Mouse (Mus musculus) midbrain, embryonic 13.5 days (tissue): ENCODE results near the gene Tmed1. TPM values are rescaled to one million over a fixed set of nuclear protein-coding genes. Genes with fewer than 3 reads are reported as not detected.

ENCODE experiments used
- ATAC-seq: fragments of 200-750 bp; cut with Nextera tagmentation; 2 replicates; pipeline ENCODE4 v1.8.0; 2017; ENCODE audit warnings: mild to moderate bottlenecking, moderate TSS enrichment, moderate library complexity
- H3K27ac ChIP-seq: fragments of 300-500 bp; sonication (generic); 2 replicates; pipeline ENCODE4 v1.5.1; 2015; ENCODE audit warnings: inconsistent platforms, mild to moderate bottlenecking, moderate library complexity
- H3K27me3 ChIP-seq: fragments of 300-500 bp; sonication (generic); 2 replicates; pipeline ENCODE4 v1.6.1; 2015; ENCODE audit warnings: mild to moderate bottlenecking, inconsistent platforms
- H3K36me3 ChIP-seq: fragments of 300-500 bp; sonication (generic); 2 replicates; pipeline ENCODE4 v1.6.1; 2015; ENCODE audit warnings: mild to moderate bottlenecking, inconsistent platforms
- H3K4me1 ChIP-seq: fragments of 300-500 bp; sonication (generic); replicated peaks from 2 replicates; pipeline ENCODE4 v1.6.1; 2015; ENCODE audit warnings: inconsistent platforms
- H3K4me2 ChIP-seq: fragments of 300-500 bp; sonication (generic); replicated peaks from 2 replicates; pipeline ENCODE4 v1.6.1; 2015; ENCODE audit warnings: moderate library complexity, mild to moderate bottlenecking, inconsistent platforms
- H3K4me3 ChIP-seq: fragments of 300-500 bp; sonication (generic); replicated peaks from 2 replicates; pipeline ENCODE4 v1.5.1; 2015; ENCODE audit warnings: mild to moderate bottlenecking, inconsistent platforms
- H3K9ac ChIP-seq: fragments of 300-500 bp; sonication (generic); replicated peaks from 2 replicates; pipeline ENCODE4 v1.6.1; 2015; ENCODE audit warnings: mild to moderate bottlenecking, inconsistent platforms
- H3K9me3 ChIP-seq: fragments of 300-500 bp; sonication (generic); 2 replicates; pipeline ENCODE4 v1.6.1; 2016; ENCODE audit warnings: mild to moderate bottlenecking, inconsistent platforms
- WGBS: fragments of 180-500 bp; shearing (Covaris S2); methylation state at CpG from one replicate; pipeline ENCODE4 v1.1.7; 2015; 5-methylcytosine and 5-hydroxymethylcytosine counted together
- polyA plus RNA-seq: library from polyadenylated mRNA; unstranded; fragments of >200 nt; fragmentation: Nextera tagmentation; extraction: Ambion mirVana; gene quantifications from 2 replicates; pipeline ENCODE4 v1.2.1, GENCODE M21; 2015

Gene Tmed1
- 57.2 and 60.3 TPM in 2 replicates for polyA plus RNA-seq

DNA sequence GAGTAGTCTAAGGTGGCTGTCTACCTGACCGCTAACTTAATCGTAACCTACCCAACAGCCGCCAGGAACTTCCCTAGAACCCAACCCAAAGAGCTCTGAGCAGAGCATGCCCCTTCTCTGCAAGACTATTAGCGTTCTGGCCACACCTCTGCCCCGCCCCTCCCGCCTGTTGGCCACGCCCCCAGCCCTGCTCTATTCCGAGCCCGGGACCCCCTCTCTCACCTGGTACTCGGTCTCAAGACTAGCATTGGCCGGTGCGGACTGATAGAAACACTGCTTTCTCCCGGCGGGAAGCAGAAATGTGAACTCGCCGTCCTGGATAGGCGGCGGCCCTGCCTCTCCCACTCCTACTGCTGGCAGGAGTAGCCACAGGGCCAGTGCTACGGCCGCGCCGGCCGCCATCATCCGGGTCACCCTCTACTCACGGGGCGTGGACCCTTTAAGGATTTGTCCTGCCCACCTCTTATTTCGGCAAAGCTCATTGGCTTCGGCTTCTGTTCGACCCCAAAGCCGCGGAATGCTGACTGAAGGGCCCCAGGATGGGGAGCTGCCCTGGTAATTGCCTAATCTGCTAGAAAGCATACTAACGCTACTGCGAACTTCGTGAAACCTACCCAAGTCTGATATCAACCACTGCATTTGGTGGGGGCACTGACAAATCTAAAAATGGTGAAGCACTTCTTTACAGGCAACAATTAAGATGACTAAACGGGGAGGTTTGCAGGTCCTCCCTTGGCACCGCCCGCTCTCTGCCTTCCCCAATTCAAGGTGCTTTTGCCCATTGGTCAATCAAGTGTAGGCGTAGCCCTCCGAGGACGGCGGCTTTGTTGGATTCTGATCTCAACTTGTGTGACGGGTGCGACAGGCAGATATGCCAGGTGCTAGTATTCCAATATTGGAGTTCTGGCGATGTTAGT, at the start of gene Tmed1:
Gene Tmed1, minus strand, starts transcription at position 481 of the 917 bp plus-strand sequence.
- ATAC-seq = peak; percentile 97
- Histone ChIP-seq H3K9me3 (no peaks in the 10 kb centered on the region), H3K27me3 (no peaks in the 10 kb centered on the region), H3K4me3 (peak within 1 kb of the TSS; percentile 56), H3K9ac (peak within 1 kb of the TSS; percentile 67), H3K4me1 (peaks cover 16% of the 10 kb centered on the region), H3K36me3 (peaks cover 38% of the 10 kb centered on the region), H3K27ac (peak within 1 kb of the TSS; percentile 84), H3K4me2 (peak within 1 kb of the TSS; percentile 70)
- under 1% methylated on average over 44 of the region's 44 CpGs for whole genome bisulfite sequencing

DNA sequence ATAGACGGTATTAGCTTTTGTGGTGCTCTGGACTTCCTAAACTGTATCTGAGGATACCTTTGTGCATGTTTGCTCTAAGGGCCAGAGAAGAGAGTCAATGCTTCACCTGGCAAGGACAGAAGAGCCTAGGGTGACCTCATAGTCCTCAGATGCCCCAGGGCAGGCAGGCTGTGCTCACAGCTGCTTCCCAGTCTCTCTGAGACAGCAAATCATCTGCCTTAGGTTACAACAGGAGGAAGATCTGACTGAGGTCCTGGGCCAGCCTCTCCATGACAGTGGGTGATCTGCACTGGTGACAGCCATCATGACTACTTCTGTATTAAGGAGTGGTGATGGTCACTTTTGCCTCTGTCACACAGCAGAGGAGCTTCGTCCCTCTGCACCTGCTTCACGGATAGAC, 49.1 kb upstream of the Tmed1 start:
- Histone ChIP-seq H3K4me3 (no peak overlapping the region), H3K4me2 (no peak overlapping the region), H3K4me1 (peaks cover 14% of the 10 kb centered on the region), H3K9ac (no peak overlapping the region), H3K9me3 (no peaks in the 10 kb centered on the region), H3K27me3 (no peaks in the 10 kb centered on the region), H3K27ac (no peak overlapping the region), H3K36me3 (peaks cover 27% of the 10 kb centered on the region)
- WGBS = 99% methylated on average over 3 of the region's 3 CpGs
- ATAC-seq = no peak

DNA sequence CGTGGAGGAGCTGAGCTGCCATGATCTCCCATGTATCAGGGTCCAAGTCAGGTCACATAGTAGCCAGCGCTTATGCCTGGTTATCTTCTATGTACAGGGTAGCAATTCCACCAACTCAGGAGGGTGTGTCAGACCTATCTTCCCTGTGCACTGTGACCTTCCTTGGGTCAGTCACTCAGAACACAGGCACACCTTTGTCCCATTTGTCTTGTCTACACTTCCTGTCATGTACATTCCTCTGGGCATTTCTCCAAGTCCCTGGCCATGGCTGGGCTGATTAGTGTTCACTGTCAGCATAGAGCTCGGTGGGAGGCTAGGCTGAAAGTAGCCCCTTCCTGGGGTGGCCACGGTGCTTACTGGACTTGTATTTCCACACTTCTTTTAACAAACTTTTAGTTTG, 48.3 kb upstream of the Tmed1 start:
- Histone ChIP-seq H3K4me2 (no peak overlapping the region), H3K4me3 (no peak overlapping the region), H3K27ac (no peak overlapping the region), H3K27me3 (no peaks in the 10 kb centered on the region), H3K36me3 (peaks cover 35% of the 10 kb centered on the region), H3K9me3 (no peaks in the 10 kb centered on the region), H3K4me1 (peaks cover 14% of the 10 kb centered on the region), H3K9ac (no peak overlapping the region)
- ATAC-seq = no peak
- 89% methylated on average over 4 of the region's 4 CpGs for WGBS

DNA sequence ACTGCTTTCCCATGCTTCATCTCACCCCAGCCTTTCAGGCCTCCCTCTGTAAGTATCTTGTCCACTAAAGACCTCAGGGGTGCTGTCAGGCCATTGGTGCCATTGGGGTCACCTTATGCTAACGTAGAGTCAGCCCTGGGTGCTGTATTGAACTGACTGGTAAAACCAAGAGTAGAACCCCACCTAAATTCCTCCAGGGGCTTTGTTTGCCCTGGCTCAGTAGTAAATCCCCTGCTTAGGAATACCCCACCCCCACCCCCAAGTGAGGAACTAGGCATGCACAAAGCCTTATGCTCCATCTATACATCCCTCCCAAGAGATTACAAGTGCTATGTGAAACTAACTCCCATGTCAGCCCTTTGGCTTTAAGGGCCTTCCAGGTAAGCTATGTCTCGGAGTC, 47.5 kb upstream of the Tmed1 start:
- no peaks in the 10 kb centered on the region for H3K27me3 ChIP-seq
- H3K27ac ChIP-seq = no peak overlapping the region
- no peak overlapping the region for H3K4me2 ChIP-seq
- no peak overlapping the region for H3K4me3 ChIP-seq
- H3K9ac ChIP-seq = 0 out of 2 replicates have a peak overlapping the region, but pooled peaks have one; percentile 28
- no peak for ATAC-seq
- peaks cover 14% of the 10 kb centered on the region for H3K4me1 ChIP-seq
- H3K36me3 ChIP-seq = peaks cover 36% of the 10 kb centered on the region
- no peaks in the 10 kb centered on the region for H3K9me3 ChIP-seq
- 87% methylated on average over 2 of the region's 2 CpGs for WGBS

DNA sequence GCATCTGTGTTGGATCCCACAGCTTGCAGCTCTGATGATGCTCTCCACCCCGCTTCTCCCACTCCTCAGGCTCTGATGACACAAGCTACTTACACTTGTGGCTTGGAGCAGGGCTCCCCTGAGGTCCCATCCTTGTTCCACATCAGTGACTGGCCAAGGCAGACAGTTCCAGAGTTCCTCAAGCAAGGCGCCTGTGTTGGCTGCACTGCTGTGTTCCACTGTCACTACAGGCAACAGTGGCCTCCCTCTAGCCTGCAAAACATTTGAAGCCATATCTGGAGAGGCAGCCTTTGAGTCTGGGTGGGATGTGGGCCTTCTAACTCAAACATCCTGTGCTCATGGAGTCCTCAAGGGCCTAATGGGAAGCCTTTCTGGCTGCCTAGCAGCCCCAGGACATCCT, 46.9 kb upstream of the Tmed1 start:
- Histone ChIP-seq H3K27me3 (no peaks in the 10 kb centered on the region), H3K27ac (no peak overlapping the region), H3K4me1 (peaks cover 14% of the 10 kb centered on the region), H3K4me3 (no peak overlapping the region), H3K9ac (0 out of 2 replicates have a peak overlapping the region, but pooled peaks have one; percentile 28), H3K36me3 (peaks cover 36% of the 10 kb centered on the region), H3K9me3 (no peaks in the 10 kb centered on the region), H3K4me2 (no peak overlapping the region)
- no peak for ATAC-seq
- 92% methylated on average over 2 of the region's 2 CpGs for WGBS

DNA sequence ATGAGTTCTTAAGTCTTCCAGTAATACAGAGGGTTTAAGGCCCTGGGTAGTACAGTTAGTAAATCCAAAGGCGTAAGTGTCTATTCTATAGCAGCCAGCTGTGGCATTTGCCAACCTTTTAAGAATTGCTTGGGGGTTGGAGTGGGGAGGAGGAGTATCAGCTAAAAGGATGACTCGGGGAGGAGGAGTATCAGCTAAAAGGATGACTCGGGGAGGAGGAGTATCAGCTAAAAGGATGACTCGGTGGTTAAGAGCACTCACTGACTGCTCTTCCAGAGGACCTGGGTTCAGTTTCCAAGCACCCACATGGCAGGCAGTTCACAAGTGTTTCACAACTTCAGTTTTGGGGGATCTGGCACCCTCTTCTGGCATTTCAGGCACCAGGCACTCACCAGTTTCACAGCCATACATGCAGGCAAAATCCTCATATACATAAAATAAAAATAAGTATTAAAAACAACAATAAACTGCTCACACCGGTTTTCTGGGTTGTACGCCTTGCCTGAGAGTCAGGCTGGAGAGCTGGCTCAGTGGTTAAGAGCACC, 45.2 kb upstream of the Tmed1 start:
- WGBS = 79% methylated on average over 6 of the region's 6 CpGs
- Histone ChIP-seq H3K27me3 (no peaks in the 10 kb centered on the region), H3K4me2 (no peak overlapping the region), H3K4me1 (peaks cover 22% of the 10 kb centered on the region), H3K4me3 (no peak overlapping the region), H3K9me3 (no peaks in the 10 kb centered on the region), H3K9ac (no peak overlapping the region), H3K36me3 (peaks cover 38% of the 10 kb centered on the region), H3K27ac (no peak overlapping the region)
- no peak for ATAC-seq

DNA sequence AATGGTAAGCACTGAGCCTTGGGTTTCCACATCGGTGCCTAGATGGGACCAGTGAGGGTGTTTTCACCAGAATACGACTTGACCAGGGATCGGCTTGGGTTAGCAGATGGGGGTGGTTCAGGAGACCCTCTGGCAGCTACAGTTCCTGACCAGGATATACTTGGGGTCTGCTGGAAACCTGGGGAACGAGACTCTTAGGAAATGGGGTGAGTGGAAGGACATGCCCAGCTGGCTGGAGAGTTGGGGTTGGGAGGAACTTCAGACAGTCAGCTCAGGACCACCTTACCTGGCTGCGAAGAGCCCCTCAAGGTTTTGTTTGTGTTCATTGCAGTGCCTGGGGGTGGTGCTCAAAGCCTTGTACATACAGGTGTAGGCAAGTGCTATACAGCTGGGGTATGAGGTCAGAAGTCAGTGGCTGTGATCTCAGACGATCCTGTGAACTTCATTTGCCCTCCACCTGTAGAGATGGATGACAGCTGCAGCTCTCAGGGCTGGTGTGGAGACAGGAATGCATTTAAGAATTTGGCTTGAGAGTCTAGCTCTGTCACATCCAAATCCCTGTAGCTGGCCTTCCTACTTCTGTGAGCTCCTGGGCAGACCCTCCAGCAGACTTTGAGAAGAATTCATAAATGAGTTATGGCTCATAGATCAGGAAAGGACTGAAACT, 43.7 kb upstream of the Tmed1 start:
- ATAC-seq = no peak

DNA sequence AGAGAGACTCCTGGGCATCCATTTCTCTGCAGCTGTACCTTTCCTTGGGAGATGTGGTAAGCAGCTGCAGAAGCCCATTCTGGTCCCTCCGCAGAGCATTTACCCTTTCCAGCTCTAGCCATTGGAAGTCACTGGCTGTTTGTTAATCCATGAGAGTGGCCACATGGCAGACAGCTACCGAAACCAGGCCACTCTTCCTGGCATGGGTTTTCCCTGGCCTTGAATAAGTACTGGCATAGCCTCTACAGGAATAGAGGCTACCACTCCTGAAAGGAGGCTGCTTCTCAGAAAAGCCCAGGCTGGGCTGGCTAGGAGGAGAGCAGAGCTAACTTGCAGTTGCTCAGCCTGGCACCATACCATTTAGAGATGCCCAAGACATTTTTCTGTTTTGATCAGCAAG, 41.0 kb upstream of the Tmed1 start:
- no peaks in the 10 kb centered on the region for H3K27me3 ChIP-seq
- ATAC-seq = no peak
- H3K9ac ChIP-seq = 0 out of 2 replicates have a peak overlapping the region, but pooled peaks have one; percentile 14
- no peak overlapping the region for H3K4me3 ChIP-seq
- H3K36me3 ChIP-seq = peaks cover 34% of the 10 kb centered on the region
- H3K4me2 ChIP-seq = no peak overlapping the region
- no peaks in the 10 kb centered on the region for H3K9me3 ChIP-seq
- H3K27ac ChIP-seq = no peak overlapping the region
- H3K4me1 ChIP-seq = peaks cover 27% of the 10 kb centered on the region
- 93% methylated on average over 2 of the region's 2 CpGs for WGBS

More for the DNA sequence above, 43.7 kb upstream of the Tmed1 start:
- Histone ChIP-seq H3K9me3 (no peaks in the 10 kb centered on the region), H3K4me3 (no peak overlapping the region), H3K4me2 (no peak overlapping the region), H3K27me3 (no peaks in the 10 kb centered on the region), H3K36me3 (peaks cover 41% of the 10 kb centered on the region), H3K4me1 (peaks cover 32% of the 10 kb centered on the region), H3K27ac (no peak overlapping the region), H3K9ac (no peak overlapping the region)
- 92% methylated on average over 6 of the region's 6 CpGs for WGBS

DNA sequence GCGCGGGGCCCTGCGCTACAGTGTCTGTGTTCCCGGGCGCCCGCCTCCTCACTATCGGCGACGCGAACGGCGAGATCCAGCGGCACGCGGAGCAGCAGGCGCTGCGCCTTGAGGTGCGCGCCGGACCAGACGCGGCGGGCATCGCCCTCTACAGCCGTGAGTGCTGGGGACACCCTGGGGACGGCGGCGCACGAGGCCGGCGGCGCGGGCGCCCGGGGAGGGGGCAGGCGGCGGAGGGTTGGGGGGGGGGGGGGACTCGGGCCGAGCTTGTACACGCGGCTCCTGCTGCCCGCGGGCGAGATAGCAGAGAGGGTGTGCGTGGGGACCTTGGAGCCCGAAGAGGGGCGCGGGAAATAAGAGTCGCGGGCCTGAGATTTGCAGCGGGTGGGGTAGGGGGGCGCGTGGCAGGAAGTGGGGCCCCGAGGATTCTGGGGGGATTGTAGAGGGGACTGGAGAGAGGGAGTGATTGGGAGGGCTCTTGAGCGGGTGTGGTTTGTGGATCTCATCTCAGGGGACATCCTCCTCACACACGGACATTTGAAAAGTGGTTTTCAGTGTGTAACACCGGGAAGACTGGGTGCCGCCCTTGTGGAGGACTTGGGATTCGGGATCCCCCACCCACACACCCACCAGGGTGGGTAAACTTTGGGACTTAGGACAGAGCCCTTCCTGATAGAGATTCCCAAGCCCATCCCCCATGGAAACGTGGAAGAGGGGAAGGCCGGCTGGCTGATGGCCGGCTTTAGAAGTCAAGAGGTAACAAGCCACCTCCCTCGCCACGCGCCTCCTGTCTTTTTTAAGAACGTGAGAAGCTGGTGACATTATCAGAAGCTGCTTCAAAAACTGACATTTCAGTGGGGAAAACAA, 37.3 kb upstream of the Tmed1 start:
- Histone ChIP-seq H3K27ac (peak overlapping the region; percentile 99), H3K4me3 (peak overlapping the region; percentile 81), H3K9ac (peak overlapping the region; percentile 98), H3K4me2 (peak overlapping the region; percentile 67), H3K4me1 (peaks cover 39% of the 10 kb centered on the region), H3K36me3 (peaks cover 17% of the 10 kb centered on the region), H3K9me3 (no peaks in the 10 kb centered on the region), H3K27me3 (no peaks in the 10 kb centered on the region)
- peak; percentile 64 for ATAC-seq
- WGBS = under 1% methylated on average over 58 of the region's 66 CpGs

DNA sequence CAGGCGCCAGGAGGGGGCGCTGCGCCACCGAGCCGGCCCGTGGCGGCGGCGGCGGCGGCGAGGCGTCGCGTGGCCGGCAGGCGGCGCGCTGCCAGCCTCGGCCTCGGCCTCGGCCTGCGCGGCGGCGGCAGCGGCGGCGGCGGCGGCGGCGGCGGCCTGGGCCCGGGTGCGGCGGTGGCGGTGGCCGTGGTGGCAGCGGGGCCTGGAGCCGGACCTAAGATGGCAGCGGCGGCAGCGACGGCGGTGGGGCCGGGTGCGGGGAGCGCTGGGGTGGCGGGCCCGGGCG, 36.7 kb upstream of the Tmed1 start, which contains the start of gene Carm1:
Gene Carm1, plus strand, starts transcription at position 106 of the 286 bp plus-strand sequence.
- peak; percentile 67 for ATAC-seq
- Histone ChIP-seq H3K36me3 (peaks cover 17% of the 10 kb centered on the region), H3K4me1 (peaks cover 39% of the 10 kb centered on the region), H3K27ac (peak within 1 kb of the TSS; percentile 99), H3K9me3 (no peaks in the 10 kb centered on the region), H3K27me3 (no peaks in the 10 kb centered on the region), H3K4me3 (peak within 1 kb of the TSS; percentile 81), H3K9ac (peak within 1 kb of the TSS; percentile 98), H3K4me2 (peak within 1 kb of the TSS; percentile 67)
- 2% methylated on average over 42 of the region's 52 CpGs for WGBS
